Mouse (Mus musculus) T-helper 1 cell (primary cell): ENCODE data around the gene F5.
"Not testable (repeated sequence)": the region's sequence is repeated elsewhere in the genome, so short reads cannot be mapped to it uniquely, and the experiment has no call there.

Source experiments
- in situ Hi-C: fragments of 300-600 bp; cut with MboI, MseI; formaldehyde crosslinking; loops from one replicate; pipeline ENCODE4 v1.15.1; 2025; ENCODE audit warnings: high pct_unique_total_duplicates

F5 gene

GRCm38 (mm10) chr1:164231937-164232570, 80.4 kb downstream of the F5 start:
- in situ Hi-C loops: not testable (repeated sequence)

- in situ Hi-C loops: no loop called here
Measured at GRCm38 (mm10) chr1:164233447-164233846, 81.8 kb downstream of the F5 start.

- in situ Hi-C loops: no loop called here
Measured at GRCm38 (mm10) chr1:164235078-164235477, 83.4 kb downstream of the F5 start.

GRCm38 (mm10) chr1:164236078-164236477, 84.4 kb downstream of the F5 start:
- in situ Hi-C loops: no loop called here

- in situ Hi-C loops: no loop called here
Measured at GRCm38 (mm10) chr1:164241494-164241893, 89.9 kb downstream of the F5 start.

GRCm38 (mm10) chr1:164242809-164243208, 91.2 kb downstream of the F5 start:
- in situ Hi-C loops: no loop called here

GRCm38 (mm10) chr1:164247442-164247841, 95.8 kb downstream of the F5 start:
- in situ Hi-C loops: no loop called here

GRCm38 (mm10) chr1:164247971-164248370, 96.3 kb downstream of the F5 start:
- in situ Hi-C loops: no loop called here

GRCm38 (mm10) chr1:164248465-164249331, 97.1 kb downstream of the F5 start, which contains the start of gene Slc19a2:
Slc19a2 (plus strand) TSS chr1:164249046.
- in situ Hi-C loops: no loop called here

GRCm38 (mm10) chr1:164249332-164249711, 97.7 kb downstream of the F5 start:
- in situ Hi-C loops: no loop called here

GRCm38 (mm10) chr1:164250391-164251150, 98.9 kb downstream of the F5 start:
- in situ Hi-C loops: no loop called here

- in situ Hi-C loops: no loop called here
Measured at GRCm38 (mm10) chr1:164251438-164251837, 99.8 kb downstream of the F5 start.

- in situ Hi-C loops: no loop called here
Measured at GRCm38 (mm10) chr1:164252551-164252950, 100.9 kb downstream of the F5 start.

GRCm38 (mm10) chr1:164254836-164255235, 103.2 kb downstream of the F5 start:
- in situ Hi-C loops: no loop called here

GRCm38 (mm10) chr1:164260171-164261028, 108.8 kb downstream of the F5 start:
- in situ Hi-C loops: no loop called here

GRCm38 (mm10) chr1:164261553-164261952, 109.9 kb downstream of the F5 start:
- in situ Hi-C loops: no loop called here
